Mouse (Mus musculus) spleen, adult 2 months (tissue): Measurements from ENCODE around the gene Mfng.

ENCODE experiments used
- CTCF ChIP-seq: fragments of 200-500 bp; IDR thresholded peaks from 2 replicates; pipeline ENCODE4 v1.5.1; 2011; ENCODE audit warnings: mild to moderate bottlenecking, inconsistent platforms; ENCODE audit not compliant: insufficient read depth, insufficient read length, insufficient replicate concordance; ENCODE audit errors: extremely low read depth
- POLR2A ChIP-seq: fragments of 200-500 bp; IDR thresholded peaks from 2 replicates; pipeline ENCODE4 v1.6.1; 2011; ENCODE audit warnings: low read depth, low read length, inconsistent platforms

DNA sequence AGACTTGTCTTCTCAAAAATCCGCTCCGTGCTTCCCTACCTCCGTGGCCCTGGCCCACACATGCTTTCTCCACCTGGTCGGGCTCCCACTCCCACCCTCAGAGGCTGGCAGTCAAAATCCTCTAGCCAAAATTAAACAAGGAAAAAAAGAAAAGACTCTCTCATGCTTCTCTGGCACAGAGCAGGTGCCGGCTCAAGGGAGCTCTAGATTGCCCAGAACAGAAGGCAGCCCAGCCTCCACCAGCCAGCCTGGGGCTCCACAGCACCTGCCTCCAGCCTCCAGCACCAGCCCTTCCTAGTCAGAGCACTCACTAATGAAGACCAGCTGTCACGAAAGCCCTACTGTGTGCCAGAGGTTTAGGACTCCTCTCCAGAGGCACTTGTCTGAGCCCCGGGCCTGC, 59.5 kb downstream of the Mfng start:
- TF ChIP-seq POLR2A (no peak), CTCF (no peak)
